Mouse (Mus musculus): Measurements from ENCODE around the gene Large1.

- no peak for TF ChIP-seq CTCF (IDR thresholded peaks at IDR 0.05; ENCODE audit: borderline replicate concordance, insufficient read depth, low read length)
- no peak for TF ChIP-seq POLR2A (IDR thresholded peaks at IDR 0.05; ENCODE audit: low read depth, low read length)
Observed at GRCm38 (mm10) chr8:72905491-72905890, 447.8 kb downstream of the Large1 start.
